Mouse (Mus musculus) embryo, embryonic 11.5 days (tissue): ENCODE data around the gene Hecw2.

Source experiments
- DNase-seq: peaks from one replicate; pipeline ENCODE4 v3.0.0-alpha.2; 2012; ENCODE audit warnings: low read depth, low spot score

The Hecw2 gene

GRCm38 (mm10) chr1:53784291-53784720, 410.7 kb downstream of the Hecw2 start:
- DNase-seq = no peak

GRCm38 (mm10) chr1:53782956-53783355, 412.0 kb downstream of the Hecw2 start:
- no peak for DNase-seq

DNA sequence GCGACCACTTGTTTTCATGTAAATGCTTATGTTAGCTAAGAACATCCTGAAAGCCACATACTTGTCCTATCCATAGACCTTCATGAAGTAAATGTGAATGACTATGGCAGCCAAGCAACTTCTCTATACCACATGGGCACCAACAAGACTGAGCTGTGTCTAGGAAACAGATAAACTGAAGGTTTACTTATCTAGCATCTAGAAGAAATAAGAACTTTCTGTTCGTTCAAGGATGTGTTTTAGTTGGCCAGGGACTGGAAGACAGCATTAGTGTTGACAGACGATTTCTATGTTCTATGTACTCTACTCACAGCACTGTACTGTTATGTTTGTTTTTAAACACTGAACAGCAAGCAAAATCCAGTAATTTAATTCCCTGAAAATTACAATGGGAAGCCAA, 412.9 kb downstream of the Hecw2 start:
- DNase-seq = no peak

DNA sequence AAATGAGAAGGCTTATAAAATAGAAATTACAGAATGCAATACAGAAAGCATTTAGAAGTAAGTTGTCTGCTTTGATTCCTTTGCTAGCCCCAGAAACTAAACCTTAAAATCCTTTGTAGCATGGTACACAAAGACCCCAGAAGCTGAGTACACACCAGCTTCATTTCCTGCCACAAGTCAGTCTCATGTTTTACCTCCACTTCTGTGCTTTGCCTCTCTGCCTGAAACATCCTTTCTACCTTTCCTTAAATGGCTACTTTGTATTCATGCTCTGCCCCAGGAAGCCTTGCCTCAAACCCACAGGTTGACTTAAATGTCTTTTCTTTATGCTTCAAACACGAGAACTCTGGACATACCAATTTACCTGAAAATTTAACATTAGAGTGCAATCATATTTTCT, 413.7 kb downstream of the Hecw2 start:
- DNase-seq = no peak

DNA sequence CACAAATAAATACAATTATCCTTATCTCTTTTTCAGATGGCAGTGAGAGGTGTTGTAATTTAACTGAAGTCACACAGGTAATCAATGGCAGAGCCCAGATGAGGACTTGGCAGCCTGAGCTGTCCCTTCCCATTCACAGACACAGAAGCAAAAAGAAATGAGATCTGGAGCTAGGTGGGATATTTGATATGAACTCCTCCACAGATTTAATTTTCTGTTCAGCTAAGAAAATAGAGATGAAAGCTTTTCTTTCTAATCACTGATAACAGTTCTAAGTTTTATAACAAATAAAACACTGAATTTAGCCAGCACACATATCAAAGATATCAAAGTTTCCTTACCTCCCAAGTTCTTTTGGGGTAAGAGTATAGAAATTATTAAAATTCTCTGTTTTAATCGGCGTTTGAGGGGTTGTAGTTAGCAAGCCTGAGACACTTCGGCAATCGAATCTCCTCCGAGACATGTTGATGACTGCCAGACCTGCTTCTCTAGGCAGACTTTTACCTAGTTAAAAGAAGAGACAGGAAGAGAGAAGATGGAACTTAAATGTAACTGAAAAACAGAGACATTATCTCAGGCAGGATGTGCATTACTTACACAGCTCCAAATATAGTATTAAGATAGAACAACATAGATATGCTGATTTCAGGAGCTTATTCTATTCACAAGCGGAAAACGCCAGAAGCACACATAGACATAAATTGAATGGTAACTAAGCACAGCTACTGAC, 418.6 kb downstream of the Hecw2 start:
- no peak for DNase-seq

GRCm38 (mm10) chr1:53775545-53775944, 419.4 kb downstream of the Hecw2 start:
- DNase-seq = no peak

DNA sequence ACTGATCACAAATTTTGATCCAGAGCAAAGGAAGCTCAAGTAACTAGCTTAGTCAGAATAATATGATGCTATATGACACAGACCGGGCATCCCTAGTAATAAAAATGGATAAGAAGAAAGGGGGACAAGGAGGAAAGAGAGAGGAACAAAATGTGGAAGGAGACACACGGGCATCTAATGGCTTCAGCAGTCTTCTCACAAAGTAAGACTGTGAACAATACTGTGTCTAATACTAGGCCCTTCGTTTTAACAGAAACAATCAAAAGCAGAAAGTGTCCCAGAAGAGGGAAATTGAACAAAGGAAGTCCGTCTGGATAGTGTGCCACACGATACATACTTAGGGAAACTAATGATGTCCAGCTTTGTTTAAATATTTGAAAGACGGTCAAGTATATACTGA, 419.9 kb downstream of the Hecw2 start:
- no peak for DNase-seq

DNA sequence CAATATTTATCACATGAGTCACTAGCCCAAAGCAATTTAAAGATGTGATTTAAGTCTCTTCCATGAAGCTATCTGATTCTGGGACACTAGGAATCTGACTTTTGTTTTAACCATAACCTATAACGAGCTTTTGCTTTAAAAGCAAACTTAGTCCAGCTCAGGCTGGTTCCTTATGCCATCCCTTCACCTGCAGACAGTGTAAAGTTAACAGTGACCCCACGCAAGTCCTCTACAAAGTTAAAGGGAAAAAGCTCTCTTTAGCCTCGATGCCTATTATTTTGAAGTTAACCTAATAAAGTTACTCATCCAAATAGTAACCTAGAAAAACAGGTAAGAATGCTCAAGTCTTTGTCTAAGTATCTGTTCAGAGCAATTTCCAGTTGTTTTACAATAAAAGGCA, 420.4 kb downstream of the Hecw2 start:
- DNase-seq = no peak

DNA sequence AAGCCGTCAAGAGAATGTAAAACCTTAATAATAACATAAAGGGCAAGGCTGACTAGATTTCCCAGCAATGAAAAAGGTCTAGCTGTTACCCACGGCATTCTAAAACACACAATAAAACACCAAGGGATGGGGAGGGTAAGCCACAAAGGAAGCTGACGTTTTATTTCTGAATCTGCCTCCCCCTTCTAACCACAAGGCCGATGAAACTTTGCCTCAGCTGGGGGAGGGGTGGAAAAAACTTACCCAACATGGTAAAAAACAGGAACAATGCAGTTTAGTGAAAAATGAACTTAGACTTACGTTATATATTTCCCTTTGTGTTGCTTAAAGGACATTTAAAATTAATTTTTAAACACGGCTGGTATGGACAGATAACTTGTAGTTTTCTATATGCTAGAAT, 421.0 kb downstream of the Hecw2 start:
- no peak for DNase-seq

- DNase-seq = no peak
Measured at GRCm38 (mm10) chr1:53772967-53773366, 422.0 kb downstream of the Hecw2 start.

- no peak for DNase-seq
Measured at GRCm38 (mm10) chr1:53771476-53771875, 423.5 kb downstream of the Hecw2 start.

DNA sequence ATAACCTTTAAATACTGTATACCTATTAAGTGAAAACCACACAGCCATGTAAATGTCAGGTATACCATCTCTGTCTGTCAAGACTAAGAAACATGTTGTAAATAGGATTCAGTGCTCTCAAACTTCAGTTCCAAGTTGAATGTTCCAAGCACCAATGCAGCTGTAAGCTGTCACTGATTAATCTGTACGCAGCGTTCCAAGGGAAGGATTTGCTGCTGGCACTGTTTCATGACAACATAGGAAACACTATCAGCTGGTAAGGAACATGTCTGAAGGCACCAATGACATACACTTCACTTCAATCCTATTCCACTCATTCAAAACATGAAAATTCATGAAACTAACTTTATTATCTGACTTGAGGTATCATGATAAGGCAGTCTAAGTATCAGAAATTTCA, 428.9 kb downstream of the Hecw2 start:
- no peak for DNase-seq

- no peak for DNase-seq
Measured at GRCm38 (mm10) chr1:53757316-53757715, 437.7 kb downstream of the Hecw2 start.
